Mouse (Mus musculus) embryo, embryonic 11.5 days (tissue): ENCODE measurements around the gene Pgls.

Experiments used
- DNase-seq: peaks from one replicate; pipeline ENCODE4 v3.0.0-alpha.2; 2012; ENCODE audit warnings: low read depth, low spot score

The Pgls gene

GRCm38 (mm10) chr8:71637149-71638095 lies 45.4 kb downstream of the Pgls start:
- no peak for DNase-seq

- DNase-seq, result no peak
Observed at GRCm38 (mm10) chr8:71638321-71638720, 46.3 kb downstream of the Pgls start.

- no peak for DNase-seq
Observed at GRCm38 (mm10) chr8:71639318-71639717, 47.3 kb downstream of the Pgls start.

GRCm38 (mm10) chr8:71645510-71645909 lies 53.5 kb downstream of the Pgls start:
- DNase-seq, result no peak
